Mouse (Mus musculus): ENCODE data around the gene Fam163a. TPM values are rescaled to one million over a fixed set of nuclear protein-coding genes. Genes with fewer than 3 reads are reported as not detected.

Gene Fam163a
- total and polyA plus RNA-seq, 3 experiments, result not detected

DNA sequence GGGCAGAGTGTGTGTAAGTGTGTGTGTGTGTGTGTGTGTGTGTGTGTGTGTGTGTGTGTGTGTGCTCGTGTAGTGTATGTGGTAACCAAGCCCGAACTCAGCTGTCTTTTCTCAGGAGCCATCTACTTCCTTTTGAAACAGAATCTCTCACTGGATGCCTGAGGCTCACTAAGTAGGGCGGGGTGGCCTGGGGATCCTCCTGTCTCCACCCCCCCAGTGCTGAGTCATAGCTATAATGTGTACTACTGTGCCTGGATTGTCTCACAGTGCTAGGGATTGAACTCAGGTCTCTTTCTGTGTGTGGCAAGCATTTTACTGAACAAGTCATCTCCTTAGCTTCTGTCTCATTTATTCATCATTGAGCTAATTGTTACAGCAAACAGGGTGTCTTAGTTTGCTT is 12.6 kb upstream of the Fam163a start (continued):
- TF ChIP-seq ELF1 (IDR thresholded peaks at IDR 0.05; ENCODE audit: low read depth, low read length) (no peak), RCOR1 (IDR thresholded peaks at IDR 0.05; ENCODE audit: low read depth, low read length) (no peak), ZMIZ1 (IDR thresholded peaks at IDR 0.05; ENCODE audit: low read depth, low read length) (no peak), POLR2AphosphoS2 (IDR thresholded peaks at IDR 0.05; ENCODE audit: low read length) (no peak), NRF1 (IDR thresholded peaks at IDR 0.05; ENCODE audit: insufficient read depth, low read depth, low read length, poor library complexity, severe bottlenecking) (no peak), GABPA (IDR thresholded peaks at IDR 0.05; ENCODE audit: low read depth, low read length) (no peak), MAX (IDR thresholded peaks at IDR 0.05; ENCODE audit: low read length) (no peak), TCF12 (IDR thresholded peaks at IDR 0.05; ENCODE audit: low read depth, low read length) (no peak), JUND (IDR thresholded peaks at IDR 0.05; ENCODE audit: low read depth, low read length) (0 out of 2 replicates have a peak, but pooled peaks have one; percentile 14), TBP (IDR thresholded peaks at IDR 0.05; ENCODE audit: low read depth, low read length) (0 out of 2 replicates have a peak, but pooled peaks have one; percentile 17), EP300 (IDR thresholded peaks at IDR 0.05; ENCODE audit: low read depth in 1 of 2, low read length in 2 of 2) (no peak), POLR2A (IDR thresholded peaks at IDR 0.05; ENCODE audit: control insufficient read depth in 1 of 2, insufficient read depth in 1 of 2, low read depth in 1 of 2, low read length in 2 of 2, poor library complexity in 1 of 2) (no peak), SIN3A (IDR thresholded peaks at IDR 0.05; ENCODE audit: low read length) (0 out of 2 replicates have a peak, but pooled peaks have one; percentile 17), E2F4 (IDR thresholded peaks at IDR 0.05; ENCODE audit: borderline replicate concordance, low read depth, low read length) (no peak)

DNA sequence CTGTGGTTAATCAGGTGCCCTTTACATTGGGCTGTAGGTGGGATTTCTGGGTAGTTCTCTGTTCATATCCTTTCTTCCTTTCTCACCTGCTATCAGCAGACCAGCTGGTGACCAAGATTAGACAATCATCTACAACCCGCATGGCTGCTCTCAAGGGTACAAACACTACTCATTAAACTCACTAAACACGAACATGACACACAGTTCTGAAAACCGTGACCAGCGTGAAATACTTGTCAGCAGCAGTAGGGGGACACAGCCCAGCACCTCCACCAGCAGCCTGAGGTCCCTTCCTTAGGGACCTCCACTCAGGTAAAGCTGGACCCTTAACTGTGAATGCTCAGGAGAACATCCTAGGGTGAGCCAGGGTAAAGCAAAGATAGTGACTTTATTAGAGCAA is 11.4 kb upstream of the Fam163a start:
- Histone ChIP-seq H3K27ac (ENCODE audit: control insufficient read depth, low read depth, low read length) (no peak overlapping the region), H3K4me3 (ENCODE audit: control insufficient read depth in 1 of 2, insufficient read depth in 1 of 2, low read depth in 2 of 2, low read length in 2 of 2) (no peak overlapping the region), H3K9ac (ENCODE audit: control insufficient read depth, low read depth, low read length, poor library complexity, severe bottlenecking) (no peak overlapping the region), H3K27me3 (ENCODE audit: control insufficient read depth in 1 of 2, insufficient read depth in 2 of 2, low read length in 2 of 2) (no peaks in the 10 kb centered on the region), H3K79me2 (ENCODE audit: control insufficient read depth, insufficient read depth, low read length, poor library complexity) (no peaks in the 10 kb centered on the region), H3K4me1 (ENCODE audit: control insufficient read depth in 1 of 2, insufficient read depth in 2 of 2, low read length in 2 of 2) (peaks cover 0 to 24% of the 10 kb centered on the region in 2 experiments), H3K36me3 (ENCODE audit: control insufficient read depth in 1 of 2, insufficient read depth in 2 of 2, low read length in 2 of 2) (peaks cover 0 to 13% of the 10 kb centered on the region in 2 experiments; a peak in 2 of 4 replicates), H3K9me3 (replicated peaks; ENCODE audit: insufficient read depth, low read length) (no peaks in the 10 kb centered on the region)
- TF ChIP-seq GATA1 (IDR thresholded peaks at IDR 0.05; ENCODE audit: low read depth, low read length) (0 out of 2 replicates have a peak, but pooled peaks have one; percentile 15), CTCF (IDR thresholded peaks at IDR 0.05 in 2 of 3, conservative IDR thresholded peaks at IDR 0.05 in 1 of 3; ENCODE audit: control insufficient read depth in 1 of 3, insufficient read depth in 1 of 3, low read depth in 2 of 3, low read length in 3 of 3, poor library complexity in 1 of 3, severe bottlenecking in 1 of 3) (no peak)
- DNase-seq (ENCODE audit: low read depth, low spot score), result no peak

DNA sequence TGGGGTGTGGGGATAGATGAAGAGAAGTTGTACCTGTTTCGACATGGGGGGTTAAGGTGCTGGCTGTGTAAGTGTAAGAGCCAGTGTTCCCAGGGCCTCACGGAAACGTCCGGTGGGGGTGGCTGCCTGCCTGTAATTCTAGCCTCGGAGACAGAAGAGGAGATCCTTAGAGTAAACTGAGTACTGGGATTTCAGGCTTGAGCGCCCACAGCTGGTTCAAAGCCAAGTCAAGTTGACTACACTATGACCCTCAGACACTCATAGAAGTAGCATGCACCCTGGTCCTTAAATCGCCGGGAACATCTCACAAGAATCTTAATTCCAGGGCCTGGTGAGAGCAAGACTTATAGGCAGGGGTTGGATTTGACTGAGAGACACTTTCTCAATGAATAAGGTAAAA is 9.8 kb upstream of the Fam163a start:
- Histone ChIP-seq H3K9me3 (replicated peaks; ENCODE audit: insufficient read depth, low read length) (no peaks in the 10 kb centered on the region), H3K4me1 (ENCODE audit: control insufficient read depth in 1 of 2, insufficient read depth in 2 of 2, low read length in 2 of 2) (peaks cover 0 to 24% of the 10 kb centered on the region in 2 experiments), H3K9ac (ENCODE audit: control insufficient read depth, low read depth, low read length, poor library complexity, severe bottlenecking) (no peak overlapping the region), H3K27ac (ENCODE audit: control insufficient read depth, low read depth, low read length) (no peak overlapping the region), H3K27me3 (ENCODE audit: control insufficient read depth in 1 of 2, insufficient read depth in 2 of 2, low read length in 2 of 2) (peaks cover 0 to 2% of the 10 kb centered on the region in 2 experiments; a peak in 1 of 4 replicates), H3K4me3 (ENCODE audit: control insufficient read depth in 1 of 2, insufficient read depth in 1 of 2, low read depth in 2 of 2, low read length in 2 of 2) (no peak overlapping the region), H3K79me2 (ENCODE audit: control insufficient read depth, insufficient read depth, low read length, poor library complexity) (no peaks in the 10 kb centered on the region), H3K36me3 (ENCODE audit: control insufficient read depth in 1 of 2, insufficient read depth in 2 of 2, low read length in 2 of 2) (peaks cover 0 to 13% of the 10 kb centered on the region in 2 experiments; a peak in 2 of 4 replicates)
- DNase-seq (ENCODE audit: low read depth, low spot score), result no peak
- TF ChIP-seq POLR2AphosphoS5 (IDR thresholded peaks at IDR 0.05; ENCODE audit: borderline replicate concordance, low read depth, low read length) (no peak), GATA1 (IDR thresholded peaks at IDR 0.05; ENCODE audit: low read depth, low read length) (no peak), USF2 (IDR thresholded peaks at IDR 0.05; ENCODE audit: borderline replicate concordance in 1 of 2, insufficient read depth in 1 of 2, low read depth in 1 of 2, low read length in 2 of 2) (no peak), MAFK (IDR thresholded peaks at IDR 0.05; ENCODE audit: borderline replicate concordance, low read depth, low read length) (no peak), KAT2A (conservative IDR thresholded peaks at IDR 0.05; ENCODE audit: low read depth, low read length) (no peak), BHLHE40 (IDR thresholded peaks at IDR 0.05; ENCODE audit: borderline replicate concordance, low read depth, low read length) (no peak), E2F4 (IDR thresholded peaks at IDR 0.05; ENCODE audit: borderline replicate concordance, low read depth, low read length) (no peak), JUND (IDR thresholded peaks at IDR 0.05; ENCODE audit: low read depth, low read length) (no peak), RAD21 (IDR thresholded peaks at IDR 0.05; ENCODE audit: low read depth, low read length) (no peak), CHD2 (IDR thresholded peaks at IDR 0.05; ENCODE audit: low read length) (no peak)
